Mouse (Mus musculus): Measurements from ENCODE around the gene Synj1. TPM values are rescaled to one million over a fixed set of nuclear protein-coding genes. Genes with fewer than 3 reads are reported as not detected.
A peak's percentile ranks its signal among the peaks of the same experiment; 100 is the strongest.

Synj1 gene
- polyA plus RNA-seq, 1 experiment from 2014 or later, result 11.3 TPM

GRCm38 (mm10) chr16:90934687-90935328 is 76.3 kb downstream of the Synj1 start, which contains the start of gene Cfap298:
Gene Cfap298 (minus strand): TSS chr16:90935114.
- H3K4me2 ChIP-seq, result peak within 1 kb of the TSS; percentile 77
- H3K36me3 ChIP-seq, result peaks cover 13% of the 10 kb centered on the region
- under 1% methylated on average over 56 of the region's 56 CpGs for WGBS
- peak within 1 kb of the TSS; percentile 64 for H3K9ac ChIP-seq (replicated peaks)
- peaks cover 3% of the 10 kb centered on the region; the same call in 1 of the 2 replicates for H3K4me1 ChIP-seq (replicated peaks)
- peak within 1 kb of the TSS; percentile 85 for H3K27ac ChIP-seq
- ATAC-seq (ENCODE audit: insufficient number of reproducible peaks, insufficient read depth, low FRiP score, low TSS enrichment, low read depth), result peak; percentile 95
- H3K4me3 ChIP-seq (replicated peaks), result peak within 1 kb of the TSS; percentile 62
- no peaks in the 10 kb centered on the region for H3K27me3 ChIP-seq
- no peaks in the 10 kb centered on the region for H3K9me3 ChIP-seq

DNA sequence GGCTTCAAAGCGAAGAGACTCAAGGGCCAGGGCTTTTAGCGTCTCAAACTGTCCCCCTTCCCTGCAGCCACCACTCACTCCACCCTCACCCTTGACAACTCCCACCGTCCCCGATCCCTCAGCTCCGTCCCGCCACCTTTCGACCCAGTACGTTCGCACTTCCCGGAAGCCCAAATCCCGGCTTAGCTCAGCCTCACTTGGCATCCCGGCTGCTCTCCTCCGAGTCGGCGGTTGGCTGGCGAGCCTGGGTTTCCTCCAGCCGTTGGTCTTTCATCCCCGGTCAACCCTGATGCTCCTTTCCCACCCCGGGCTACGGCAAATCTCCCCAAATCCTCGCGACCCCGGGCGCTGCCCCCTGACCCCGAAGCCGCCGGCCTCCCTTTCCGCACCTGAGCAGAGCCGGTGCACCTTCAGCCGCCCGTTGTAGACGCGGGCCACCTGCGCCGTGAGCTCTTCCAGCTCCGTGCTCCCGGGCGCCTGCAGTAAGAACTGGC is 76.9 kb downstream of the Synj1 start:
- no peaks in the 10 kb centered on the region for H3K9me3 ChIP-seq
- H3K27ac ChIP-seq, result peak overlapping the region; percentile 85
- H3K27me3 ChIP-seq, result no peaks in the 10 kb centered on the region
- peaks cover 3% of the 10 kb centered on the region; the same call in 1 of the 2 replicates for H3K4me1 ChIP-seq (replicated peaks)
- H3K36me3 ChIP-seq, result peaks cover 17% of the 10 kb centered on the region
- H3K4me2 ChIP-seq, result peak overlapping the region; percentile 77
- peak; percentile 82 for ATAC-seq (ENCODE audit: insufficient number of reproducible peaks, insufficient read depth, low FRiP score, low TSS enrichment, low read depth)
- H3K4me3 ChIP-seq (replicated peaks), result peak overlapping the region; percentile 62
- peak overlapping the region; percentile 64 for H3K9ac ChIP-seq (replicated peaks)
- WGBS, result 0% methylated on average over 38 of the region's 38 CpGs

- Histone ChIP-seq H3K9me3 (no peaks in the 10 kb centered on the region), H3K4me1 (replicated peaks) (peaks cover 3% of the 10 kb centered on the region; the same call in 1 of the 2 replicates), H3K4me2 (peak overlapping the region; percentile 77), H3K36me3 (peaks cover 19% of the 10 kb centered on the region), H3K4me3 (replicated peaks) (peak overlapping the region; percentile 62), H3K27ac (peak overlapping the region; percentile 85), H3K27me3 (no peaks in the 10 kb centered on the region), H3K9ac (replicated peaks) (peak overlapping the region; percentile 64)
- 27% methylated on average over 13 of the region's 13 CpGs for WGBS
- ATAC-seq (ENCODE audit: insufficient number of reproducible peaks, insufficient read depth, low FRiP score, low TSS enrichment, low read depth), result no peak
Measured at GRCm38 (mm10) chr16:90933534-90934176, 77.5 kb downstream of the Synj1 start.

GRCm38 (mm10) chr16:90927446-90927845 is 83.7 kb downstream of the Synj1 start:
- H3K27ac ChIP-seq, result no peak overlapping the region

DNA sequence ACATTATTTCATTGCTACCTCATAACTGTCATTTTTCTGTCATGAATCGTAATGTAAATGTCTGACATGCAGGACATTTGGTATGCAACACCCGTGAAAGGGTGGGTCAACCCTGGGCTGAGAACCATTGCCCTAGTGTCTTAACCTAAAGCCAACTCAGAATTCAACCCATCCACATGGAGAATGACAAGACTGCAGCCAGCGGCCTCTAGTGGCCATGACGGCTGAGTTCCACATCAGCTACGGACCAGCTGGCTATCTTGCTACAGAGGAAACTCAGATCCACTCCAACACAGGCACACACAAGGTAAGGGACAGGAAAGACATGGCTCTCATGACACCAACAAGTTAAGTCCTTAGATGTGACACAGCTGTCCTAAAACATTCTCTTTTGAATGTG is 85.6 kb downstream of the Synj1 start:
- H3K36me3 ChIP-seq, result peaks cover 42% of the 10 kb centered on the region; the same call in 1 of the 2 replicates
- no peaks in the 10 kb centered on the region for H3K9me3 ChIP-seq
- H3K9ac ChIP-seq (replicated peaks), result no peak overlapping the region
- H3K4me3 ChIP-seq (replicated peaks), result no peak overlapping the region
- ATAC-seq (ENCODE audit: insufficient number of reproducible peaks, insufficient read depth, low FRiP score, low TSS enrichment, low read depth), result no peak; the same call in 1 of the 2 replicates
- no peak overlapping the region for H3K27ac ChIP-seq
- H3K4me2 ChIP-seq, result no peak overlapping the region
- H3K27me3 ChIP-seq, result no peaks in the 10 kb centered on the region
- H3K4me1 ChIP-seq (replicated peaks), result no peaks in the 10 kb centered on the region
- WGBS, result 29% methylated on average over 5 of the region's 5 CpGs

More at GRCm38 (mm10) chr16:90927446-90927845, 83.7 kb downstream of the Synj1 start:
- 89% methylated on average over 4 of the region's 4 CpGs for WGBS
- peaks cover 39% of the 10 kb centered on the region; the same call in 1 of the 2 replicates for H3K36me3 ChIP-seq
- no peaks in the 10 kb centered on the region for H3K27me3 ChIP-seq
- no peak overlapping the region for H3K9ac ChIP-seq (replicated peaks)
- no peak for ATAC-seq (ENCODE audit: insufficient number of reproducible peaks, insufficient read depth, low FRiP score, low TSS enrichment, low read depth)
- H3K4me2 ChIP-seq, result no peak overlapping the region
- no peaks in the 10 kb centered on the region for H3K4me1 ChIP-seq (replicated peaks)
- H3K9me3 ChIP-seq, result no peaks in the 10 kb centered on the region
- no peak overlapping the region for H3K4me3 ChIP-seq (replicated peaks)

- Histone ChIP-seq H3K4me2 (no peak overlapping the region), H3K9ac (replicated peaks) (no peak overlapping the region), H3K4me1 (replicated peaks) (no peaks in the 10 kb centered on the region), H3K9me3 (no peaks in the 10 kb centered on the region), H3K27me3 (no peaks in the 10 kb centered on the region), H3K36me3 (peaks cover 37% of the 10 kb centered on the region; the same call in 1 of the 2 replicates), H3K4me3 (replicated peaks) (no peak overlapping the region), H3K27ac (no peak overlapping the region)
- 86% methylated on average over 13 of the region's 13 CpGs for whole genome bisulfite sequencing
- ATAC-seq (ENCODE audit: insufficient number of reproducible peaks, insufficient read depth, low FRiP score, low TSS enrichment, low read depth), result no peak
Measured at GRCm38 (mm10) chr16:90924606-90925370, 86.3 kb downstream of the Synj1 start.

- no peak for ATAC-seq (ENCODE audit: insufficient number of reproducible peaks, insufficient read depth, low FRiP score, low TSS enrichment, low read depth)
- Histone ChIP-seq H3K4me3 (replicated peaks) (no peak overlapping the region), H3K9me3 (no peaks in the 10 kb centered on the region), H3K27me3 (no peaks in the 10 kb centered on the region), H3K27ac (no peak overlapping the region), H3K36me3 (0 out of 2 replicates have a peak, but pooled peaks cover 18% of the 10 kb centered on the region), H3K9ac (replicated peaks) (no peak overlapping the region), H3K4me1 (replicated peaks) (no peaks in the 10 kb centered on the region), H3K4me2 (no peak overlapping the region)
- WGBS, result 42% methylated on average over 10 of the region's 10 CpGs
Measured at GRCm38 (mm10) chr16:90921471-90922159, 89.5 kb downstream of the Synj1 start.

- Histone ChIP-seq H3K9me3 (no peaks in the 10 kb centered on the region), H3K9ac (replicated peaks) (no peak overlapping the region), H3K4me3 (replicated peaks) (no peak overlapping the region), H3K36me3 (no peaks in the 10 kb centered on the region), H3K4me2 (no peak overlapping the region), H3K27me3 (peaks cover 3% of the 10 kb centered on the region; the same call in 1 of the 2 replicates), H3K4me1 (replicated peaks) (no peaks in the 10 kb centered on the region), H3K27ac (no peak overlapping the region)
- no peak for ATAC-seq (ENCODE audit: insufficient number of reproducible peaks, insufficient read depth, low FRiP score, low TSS enrichment, low read depth)
- WGBS, result 79% methylated on average over 8 of the region's 8 CpGs
Measured at GRCm38 (mm10) chr16:90917156-90917555, 94.0 kb downstream of the Synj1 start.

DNA sequence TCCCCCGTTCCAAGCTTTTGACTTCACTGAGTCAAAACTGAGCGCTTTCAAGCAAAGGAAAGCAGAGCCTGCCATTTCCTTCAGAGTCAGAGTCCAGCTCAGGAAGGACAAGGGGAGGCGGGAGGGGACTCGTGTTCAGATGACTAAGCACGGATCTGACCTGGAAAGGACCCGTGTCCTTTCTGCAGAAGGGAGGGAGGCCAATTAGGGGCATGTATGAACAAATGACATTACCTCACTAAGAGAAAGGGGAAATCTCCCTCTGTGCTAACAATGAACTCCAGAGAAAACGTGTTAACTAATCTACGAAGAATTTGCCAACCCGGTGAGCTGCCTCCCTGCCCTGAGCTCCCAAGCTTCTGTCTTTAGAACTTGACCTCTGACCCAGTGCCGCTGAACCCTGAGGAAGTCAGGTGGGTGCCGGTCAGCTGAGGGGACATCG is 95.0 kb downstream of the Synj1 start:
- no peak for ATAC-seq (ENCODE audit: insufficient number of reproducible peaks, insufficient read depth, low FRiP score, low TSS enrichment, low read depth)
- 51% methylated on average over 12 of the region's 12 CpGs for WGBS
- H3K9me3 ChIP-seq, result no peaks in the 10 kb centered on the region

DNA sequence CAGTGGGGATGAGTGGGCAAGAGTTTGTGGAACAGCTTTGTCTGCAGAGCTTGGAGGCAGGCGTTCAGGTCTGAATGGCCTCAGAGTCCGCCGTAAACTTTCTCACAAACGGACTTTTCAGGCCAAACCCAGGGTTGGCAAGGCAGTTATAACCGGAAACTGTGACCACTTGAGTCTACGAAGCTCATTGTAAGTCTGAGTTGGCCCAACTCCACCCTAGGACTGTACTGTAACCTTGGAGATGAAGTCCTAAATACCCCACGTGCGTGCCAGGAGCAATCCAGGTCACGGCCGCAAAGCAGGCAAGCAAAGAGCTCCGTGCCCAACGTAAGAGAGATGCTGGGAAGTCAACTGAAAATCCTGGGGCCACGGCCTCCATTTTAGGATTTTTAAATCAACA is 99.3 kb downstream of the Synj1 start:
- H3K4me3 ChIP-seq (replicated peaks), result no peak overlapping the region
- 91% methylated on average over 13 of the region's 13 CpGs for WGBS
- H3K27ac ChIP-seq, result no peak overlapping the region
- H3K9ac ChIP-seq (replicated peaks), result no peak overlapping the region
- H3K9me3 ChIP-seq, result no peaks in the 10 kb centered on the region
- no peak overlapping the region for H3K4me2 ChIP-seq
- peaks cover 3% of the 10 kb centered on the region; the same call in 1 of the 2 replicates for H3K27me3 ChIP-seq
- no peaks in the 10 kb centered on the region for H3K4me1 ChIP-seq (replicated peaks)
- no peak for ATAC-seq (ENCODE audit: insufficient number of reproducible peaks, insufficient read depth, low FRiP score, low TSS enrichment, low read depth)
- H3K36me3 ChIP-seq, result no peaks in the 10 kb centered on the region

More for the DNA sequence above, 95.0 kb downstream of the Synj1 start:
- Histone ChIP-seq H3K4me1 (replicated peaks) (no peaks in the 10 kb centered on the region), H3K27ac (no peak overlapping the region), H3K4me2 (no peak overlapping the region), H3K36me3 (no peaks in the 10 kb centered on the region), H3K27me3 (peaks cover 3% of the 10 kb centered on the region; the same call in 1 of the 2 replicates), H3K9ac (replicated peaks) (no peak overlapping the region), H3K4me3 (replicated peaks) (no peak overlapping the region)

All from limb, embryonic 12.5 days (tissue).